Mouse (Mus musculus): ENCODE results near the gene Aars. TPM values are rescaled to one million over a fixed set of nuclear protein-coding genes. Genes with fewer than 3 reads are reported as not detected.
"Not testable (repeated sequence)": the region's sequence is repeated elsewhere in the genome, so short reads cannot be mapped to it uniquely, and the experiment has no call there.

The Aars gene
- polyA plus RNA-seq, 1 experiment, result 28.7 TPM

GRCm38 (mm10) chr8:111090126-111090525 lies 57.2 kb downstream of the Aars start:
- TF ChIP-seq CTCF (IDR thresholded peaks at IDR 0.05; ENCODE audit: insufficient read depth, low read length) (peak; percentile 94), POLR2A (IDR thresholded peaks at IDR 0.05; ENCODE audit: borderline replicate concordance, extremely low read depth, low read depth, low read length) (no peak)
- 0% methylated on average over 2 of the region's 2 CpGs for WGBS
- peak; percentile 70 for DNase-seq
- Histone ChIP-seq H3K4me1 (ENCODE audit: control insufficient read depth, insufficient read depth, low read length) (peaks cover 2% of the 10 kb centered on the region; the same call in 1 of the 2 replicates), H3K4me3 (replicated peaks; ENCODE audit: extremely low read depth, low read depth, low read length) (no peak overlapping the region)

GRCm38 (mm10) chr8:111091706-111092105 lies 58.8 kb downstream of the Aars start:
- no peak for TF ChIP-seq POLR2A (IDR thresholded peaks at IDR 0.05; ENCODE audit: borderline replicate concordance, extremely low read depth, low read depth, low read length)
- TF ChIP-seq CTCF (IDR thresholded peaks at IDR 0.05; ENCODE audit: insufficient read depth, low read length), result no peak
- 71% methylated on average over 7 of the region's 7 CpGs for WGBS
- no peak for DNase-seq
- peaks cover 13% of the 10 kb centered on the region for H3K4me1 ChIP-seq (ENCODE audit: control insufficient read depth, insufficient read depth, low read length)
- no peak overlapping the region for H3K4me3 ChIP-seq (replicated peaks; ENCODE audit: extremely low read depth, low read depth, low read length)

GRCm38 (mm10) chr8:111092326-111092725 lies 59.4 kb downstream of the Aars start, which contains the start of gene Clec18a:
Gene Clec18a (minus strand): TSS chr8:111092426.
- 92% methylated on average over 6 of the region's 6 CpGs for WGBS
- H3K4me1 ChIP-seq (ENCODE audit: control insufficient read depth, insufficient read depth, low read length), result peaks cover 13% of the 10 kb centered on the region
- DNase-seq; H3K4me3 ChIP-seq (replicated peaks; ENCODE audit: extremely low read depth, low read depth, low read length): not testable (repeated sequence)

GRCm38 (mm10) chr8:111093865-111094718 lies 61.1 kb downstream of the Aars start, which contains the start of gene Pdpr:
Gene Pdpr (plus strand): TSS chr8:111094630.
- TF ChIP-seq POLR2A (IDR thresholded peaks at IDR 0.05; ENCODE audit: borderline replicate concordance, extremely low read depth, low read depth, low read length) (peak; percentile 51; the same call in 1 of the 2 replicates), CTCF (IDR thresholded peaks at IDR 0.05; ENCODE audit: insufficient read depth, low read length) (no peak)
- H3K4me1 ChIP-seq (ENCODE audit: control insufficient read depth, insufficient read depth, low read length), result peaks cover 13% of the 10 kb centered on the region
- peak within 1 kb of the TSS; percentile 77 for H3K4me3 ChIP-seq (replicated peaks; ENCODE audit: extremely low read depth, low read depth, low read length)
- peak; percentile 91 for DNase-seq
- WGBS, result 7% methylated on average over 50 of the region's 72 CpGs

- DNase-seq, result not testable (repeated sequence)
- peak overlapping the region; percentile 66 for H3K4me3 ChIP-seq (replicated peaks; ENCODE audit: extremely low read depth, low read depth, low read length)
- under 1% methylated on average over 60 of the region's 69 CpGs for WGBS
- H3K4me1 ChIP-seq (ENCODE audit: control insufficient read depth, insufficient read depth, low read length), result peaks cover 13% of the 10 kb centered on the region
Measured at GRCm38 (mm10) chr8:111094719-111095302, 61.9 kb downstream of the Aars start.

Other genes with a start within 250 kb of the Aars start
- 35.4 and 40.4 TPM in 2 replicates for gene Il34, start 227.2 kb upstream of the Aars start, polyA plus RNA-seq (2012; rRNA removed)
- gene Cog4, start 186.5 kb upstream of the Aars start, polyA plus RNA-seq (2012; rRNA removed), result 19.2 and 26.8 TPM in 2 replicates
- 22.3 and 33.3 TPM in 2 replicates for gene Sf3b3, start 186.4 kb upstream of the Aars start, polyA plus RNA-seq (2012; rRNA removed)
- gene Fuk, start 130.7 kb upstream of the Aars start, polyA plus RNA-seq (2012; rRNA removed), result 15.8 and 17.9 TPM in 2 replicates
- 41.0 and 48.5 TPM in 2 replicates for gene St3gal2, start 113.2 kb upstream of the Aars start, polyA plus RNA-seq (2012; rRNA removed)
- gene Ddx19a, start 35.3 kb upstream of the Aars start, polyA plus RNA-seq (2012; rRNA removed), result 16.3 and 21.0 TPM in 2 replicates
- 2.4 and 4.9 TPM in 2 replicates for gene Ddx19b, start 1.4 kb upstream of the Aars start, polyA plus RNA-seq (2012; rRNA removed)
- 1.8 and 22.2 TPM in 2 replicates for gene Exosc6, start 23.2 kb downstream of the Aars start, polyA plus RNA-seq (2012; rRNA removed)
- gene Clec18a, start 59.3 kb downstream of the Aars start, polyA plus RNA-seq (2012; rRNA removed), result 0.07 TPM in 1 of 2 replicates, not detected in the other
- gene Pdpr, start 61.5 kb downstream of the Aars start, polyA plus RNA-seq (2012; rRNA removed), result 12.0 and 12.5 TPM in 2 replicates
- 38.8 and 44.7 TPM in 2 replicates for gene Glg1, start 226.1 kb downstream of the Aars start, polyA plus RNA-seq (2012; rRNA removed)

Data from lung, adult 2 months (tissue).